ENCODE assay signal across 8 mouse cellular contexts in the genomic region with DNA sequence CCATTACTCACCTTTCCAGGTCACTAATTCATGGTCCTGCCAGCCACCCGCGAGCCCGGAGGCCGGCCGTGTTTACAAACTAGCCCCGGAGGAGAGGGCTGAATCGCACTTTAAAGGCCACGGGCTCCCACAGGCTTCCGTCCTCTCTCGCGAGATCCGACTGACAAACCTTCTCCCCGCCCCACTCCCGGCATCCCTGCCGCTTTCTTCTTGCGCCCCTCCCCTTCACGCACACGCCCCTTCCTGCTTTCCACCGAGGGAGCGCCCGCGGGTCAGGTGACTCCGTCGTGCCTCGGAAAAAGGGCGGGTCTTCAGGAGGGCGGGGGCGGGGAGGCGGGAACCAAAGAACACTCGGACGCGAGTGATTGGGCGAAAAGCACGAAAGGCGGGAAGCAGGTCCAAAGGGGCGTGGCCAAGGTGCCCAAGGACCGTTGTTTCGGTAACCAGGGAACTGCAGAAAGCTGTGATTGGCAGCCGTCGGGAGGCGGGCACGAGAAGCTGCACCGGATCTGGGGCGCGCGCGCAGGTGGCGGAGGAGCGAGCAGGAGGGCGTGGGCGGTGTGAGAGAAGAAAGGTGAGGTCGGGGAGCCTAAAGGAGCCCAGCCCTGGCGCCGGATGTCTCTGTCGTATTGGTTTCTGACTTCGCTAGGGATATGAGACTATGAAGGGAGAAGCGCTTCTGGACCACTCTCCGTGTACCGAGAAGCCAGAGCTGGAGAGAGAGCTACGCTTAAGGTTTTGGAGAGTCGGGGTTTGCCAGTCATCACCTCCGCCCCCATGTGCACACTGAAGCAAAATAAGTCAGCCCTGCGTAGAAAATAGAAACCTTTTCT. TPM values are rescaled to one million over a fixed set of nuclear protein-coding genes. Genes with fewer than 3 reads are reported as not detected.
DNase-seq lines count a peak whose midpoint lies in the region; ATAC-seq and TF ChIP-seq lines count a peak whose summit lies in the region.

Gene Atf2 (minus strand): TSS at position 176 of the 833 bp plus-strand sequence.

- TF ChIP-seq POLR2A in lung, adult 2 months (IDR thresholded peaks at IDR 0.05; ENCODE audit: borderline replicate concordance, extremely low read depth, low read depth, low read length) = peak; percentile 82

- peak within 1 kb of the TSS; percentile 91 for H3K27ac ChIP-seq in ES-E14 (ENCODE audit: insufficient read depth, low read depth, low read length, poor library complexity, severe bottlenecking)
- peak within 1 kb of the TSS; percentile 96 for H3K27ac ChIP-seq in forebrain, embryonic 15.5 days (replicated peaks)

- peak within 1 kb of the TSS; percentile 95 to 97 for H3K4me3 ChIP-seq in ES-E14 (ENCODE audit: insufficient read depth in 1 of 2, low read depth in 1 of 2, low read length in 2 of 2, poor library complexity in 1 of 2, severe bottlenecking in 1 of 2)
- peak within 1 kb of the TSS; percentile 97 for H3K4me3 ChIP-seq in forebrain, embryonic 15.5 days
- peak within 1 kb of the TSS; percentile 87 for H3K4me3 ChIP-seq in lung, adult 2 months (replicated peaks; ENCODE audit: extremely low read depth, low read depth, low read length)

- WGBS in forebrain, embryonic 15.5 days = under 1% methylated on average over 63 of the region's 63 CpGs
- WGBS in lung, adult 2 months = under 1% methylated on average over 62 of the region's 63 CpGs

- intact Hi-C loops in heart, postnatal 25 days (cut with DNase I) = loop anchor here (2.0 to 10.0 kb wide), 2 partner anchors 18 to 508 kb away; partner anchors contain the start of genes Atp5g3 and Gpr155

- peaks cover 2% of the 10 kb centered on the region in 2 experiments; a peak in 2 of 4 replicates for H3K4me1 ChIP-seq in ES-E14 (ENCODE audit: control insufficient read depth in 2 of 2, insufficient read depth in 2 of 2, low read length in 2 of 2, poor library complexity in 1 of 2)
- H3K4me1 ChIP-seq in forebrain, embryonic 15.5 days = peaks cover 22% of the 10 kb centered on the region
- no peaks in the 10 kb centered on the region; the same call in 1 of the 2 replicates for H3K4me1 ChIP-seq in lung, adult 2 months (ENCODE audit: control insufficient read depth, insufficient read depth, low read length)

- H3K9me3 ChIP-seq in ES-E14 (ENCODE audit: control insufficient read depth, insufficient read depth, low read depth, low read length) = no peaks in the 10 kb centered on the region
- no peaks in the 10 kb centered on the region for H3K9me3 ChIP-seq in forebrain, embryonic 15.5 days

- no peak for TF ChIP-seq CTCF in lung, adult 2 months (IDR thresholded peaks at IDR 0.05; ENCODE audit: insufficient read depth, low read length)

- peak; percentile 97 for ATAC-seq in forebrain, embryonic 15.5 days (replicated peaks)
- peak; percentile 94 for ATAC-seq in neutrophil, adult 5-6 weeks (ENCODE audit: extremely low read depth, insufficient number of reproducible peaks, low FRiP score, poor library complexity, severe bottlenecking)

- H3K27me3 ChIP-seq in forebrain, embryonic 15.5 days = no peaks in the 10 kb centered on the region

- peak; percentile 99 for DNase-seq in ES-E14 (ENCODE audit: low read depth, low spot score)
- peak; percentile 100 for DNase-seq in cerebellum, adult 11-12 months
- peak; percentile 97 for DNase-seq in heart, postnatal 25 days (ENCODE audit: low spot score)
- peak; percentile 98 to 100 for DNase-seq in layer of hippocampus, adult 18-20 months (ENCODE audit: low spot score in 2 of 2)
- peak; percentile 97 for DNase-seq in lung, adult 2 months
- peak; percentile 100 for DNase-seq in thymus, adult 18-20 months

- peak within 1 kb of the TSS; percentile 96 for H3K9ac ChIP-seq in ES-E14 (ENCODE audit: insufficient read depth, low read depth, low read length, poor library complexity, severe bottlenecking)
- H3K9ac ChIP-seq in forebrain, embryonic 15.5 days (replicated peaks) = peak within 1 kb of the TSS; percentile 99

- H3K36me3 ChIP-seq in ES-E14 (ENCODE audit: control insufficient read depth, insufficient read depth, low read length, poor library complexity, severe bottlenecking) = no peaks in the 10 kb centered on the region
- H3K36me3 ChIP-seq in forebrain, embryonic 15.5 days = no peaks in the 10 kb centered on the region

- in situ Hi-C loops in ES-E14 (cut with MboI; ENCODE audit: low sequenced_read_pairs in 2 of 2, unreplicated experiment in 2 of 2) = no loop called here

- H3K4me2 ChIP-seq in forebrain, embryonic 15.5 days (replicated peaks) = peak within 1 kb of the TSS; percentile 64

TF ChIP-seq in ES-E14, 5 proteins besides CTCF, POLR2A, EP300 and RAD21:
- TF ChIP-seq MAFK (IDR thresholded peaks at IDR 0.05; ENCODE audit: insufficient read depth, low read depth, low read length) = no peak
- peak; percentile 49; the same call in 1 of the 2 replicates for TF ChIP-seq HCFC1 (IDR thresholded peaks at IDR 0.05; ENCODE audit: borderline replicate concordance, insufficient read depth, low read length)
- TF ChIP-seq CHD2 (IDR thresholded peaks at IDR 0.05; ENCODE audit: low read depth, low read length) = peak; percentile 100
- TF ChIP-seq ZNF384 (IDR thresholded peaks at IDR 0.05; ENCODE audit: low read depth, low read length) = no peak
- no peak for TF ChIP-seq ZC3H11A (IDR thresholded peaks at IDR 0.05; ENCODE audit: borderline replicate concordance, low read depth, low read length)

RNA-seq across cellular contexts. Expression of gene Atf2, which starts in this region (rescaled TPM):
- total RNA-seq in ES-E14 (2012; rRNA removed) = 53.9 and 55.7 TPM in 2 replicates
- polyA plus RNA-seq in forebrain, embryonic 15.5 days (2015; fragmentation: Nextera tagmentation; extraction: Ambion mirVana) = 110 and 113 TPM in 2 replicates
- 10 to 100 TPM; 37.2 to 45.5 TPM for total RNA-seq in heart, postnatal 25 days (2021)
- 100 to 1,000 TPM; 141 to 142 TPM for total RNA-seq in layer of hippocampus, adult 18-20 months (2021)
- polyA plus RNA-seq in lung, adult 2 months (2012; rRNA removed) = 10.3 and 11.9 TPM in 2 replicates
- total RNA-seq in neutrophil, adult 5-6 weeks (2017) = 80.4 and 82.3 TPM in 2 replicates

Comparison
In these comparisons a context has a peak if more than half of its experiments do, and no peak if none do; other contexts are left out.
1. Peak in every context shown above with its lines: DNase-seq, ATAC-seq, H3K4me3 ChIP-seq and H3K27ac ChIP-seq.